Mouse (Mus musculus) midbrain, embryonic 11.5 days (tissue): Measurements from ENCODE around the gene Tekt2. TPM values are rescaled to one million over a fixed set of nuclear protein-coding genes. Genes with fewer than 3 reads are reported as not detected.

ENCODE experiments used
- ATAC-seq: fragments of 200-750 bp; cut with Nextera tagmentation; 2 replicates; pipeline ENCODE4 v1.8.0; 2017; ENCODE audit warnings: moderate TSS enrichment, moderate library complexity; ENCODE audit not compliant: low FRiP score
- DNase-seq: peaks from one replicate; pipeline ENCODE4 v3.0.0; 2015; ENCODE audit warnings: low spot score; ENCODE audit errors: missing footprints
- H3K27ac ChIP-seq: fragments of 300-500 bp; sonication (generic); 2 replicates; pipeline ENCODE4 v1.5.1; 2014; ENCODE audit warnings: low read depth, low read length
- H3K27me3 ChIP-seq: fragments of 300-500 bp; sonication (generic); 2 replicates; pipeline ENCODE4 v1.6.1; 2014; ENCODE audit warnings: mild to moderate bottlenecking, low read length, moderate library complexity, mixed read lengths; ENCODE audit not compliant: control insufficient read depth, insufficient read depth
- H3K36me3 ChIP-seq: fragments of 300-500 bp; sonication (generic); 2 replicates; pipeline ENCODE4 v1.6.1; 2014; ENCODE audit warnings: mild to moderate bottlenecking, low read length, moderate library complexity, mixed read lengths; ENCODE audit not compliant: control insufficient read depth, insufficient read depth
- H3K4me1 ChIP-seq: fragments of 300-500 bp; sonication (generic); 2 replicates; pipeline ENCODE4 v1.6.1; 2014; ENCODE audit warnings: low read length; ENCODE audit not compliant: control insufficient read depth, insufficient read depth
- H3K4me2 ChIP-seq: fragments of 300-500 bp; sonication (generic); 2 replicates; pipeline ENCODE4 v1.6.1; 2014; ENCODE audit warnings: mild to moderate bottlenecking, moderate library complexity
- H3K4me3 ChIP-seq: fragments of 300-500 bp; sonication (generic); 2 replicates; pipeline ENCODE4 v1.5.1; 2014; ENCODE audit warnings: low read depth, low read length
- H3K9ac ChIP-seq: fragments of 300-500 bp; sonication (generic); 2 replicates; pipeline ENCODE4 v1.6.1; 2014; ENCODE audit warnings: low read length
- H3K9me3 ChIP-seq: fragments of 300-500 bp; sonication (generic); 2 replicates; pipeline ENCODE4 v1.6.1; 2016; ENCODE audit warnings: low read length; ENCODE audit not compliant: control insufficient read depth
- WGBS: fragments of 180-500 bp; shearing (Covaris S2); extraction: QIAGEN DNeasy Blood & Tissue Kit; methylation state at CpG from one replicate; pipeline ENCODE4 v1.1.7; 2014; 5-methylcytosine and 5-hydroxymethylcytosine counted together
- polyA plus RNA-seq: library from polyadenylated mRNA; unstranded; fragments of >200 nt; fragmentation: Nextera tagmentation; extraction: Ambion mirVana; gene quantifications from 2 replicates; pipeline ENCODE4 v1.2.1, GENCODE M21; 2014

The Tekt2 gene
- polyA plus RNA-seq, 1 experiment from 2014 or later, result 2.2 TPM

DNA sequence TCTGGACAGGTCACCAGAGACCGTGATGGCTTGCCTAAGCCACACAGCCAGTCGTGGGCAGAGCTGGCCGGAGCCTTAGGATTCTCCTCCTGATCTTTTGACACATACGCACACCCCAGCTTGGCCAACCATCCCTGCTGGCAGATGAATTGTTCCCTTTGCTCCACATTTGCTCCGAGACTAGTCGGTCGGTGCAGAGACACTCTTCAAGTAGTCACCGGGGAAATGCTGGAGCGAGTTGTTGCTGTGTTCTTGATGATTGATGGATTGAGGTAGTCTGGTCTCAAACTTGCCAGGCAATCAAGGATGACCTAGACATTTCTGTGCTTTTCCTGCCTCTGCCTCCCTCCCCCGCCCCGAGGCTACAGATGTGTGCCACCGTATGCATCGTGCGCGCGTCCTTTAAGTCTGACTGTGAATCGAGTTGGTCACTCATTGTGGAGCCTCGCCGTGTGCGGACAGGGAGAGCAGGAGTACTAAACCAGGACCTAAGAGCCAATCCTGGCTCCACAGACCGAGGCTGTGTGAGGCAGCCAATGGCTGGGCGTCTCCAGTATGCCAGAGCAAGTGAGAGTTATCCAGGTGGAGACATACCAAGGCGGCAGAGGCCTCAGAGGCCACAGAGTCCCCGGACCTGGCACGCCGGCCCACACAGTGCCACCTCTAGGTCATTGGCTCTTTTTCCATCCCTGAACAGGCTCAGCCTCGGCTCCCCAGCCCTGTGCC is 23.7 kb downstream of the Tekt2 start:
- WGBS, result 5% methylated on average over 27 of the region's 27 CpGs
- Histone ChIP-seq H3K9me3 (peaks cover 3% of the 10 kb centered on the region; the same call in 1 of the 2 replicates), H3K27ac (no peak overlapping the region), H3K9ac (no peak overlapping the region), H3K4me1 (peaks cover 9% of the 10 kb centered on the region; the same call in 1 of the 2 replicates), H3K4me2 (peak overlapping the region; percentile 21; the same call in 1 of the 2 replicates), H3K27me3 (peaks cover 58% of the 10 kb centered on the region), H3K36me3 (no peaks in the 10 kb centered on the region), H3K4me3 (peak overlapping the region; percentile 10; the same call in 1 of the 2 replicates)
- ATAC-seq, result no peak
- peak; percentile 93 for DNase-seq

DNA sequence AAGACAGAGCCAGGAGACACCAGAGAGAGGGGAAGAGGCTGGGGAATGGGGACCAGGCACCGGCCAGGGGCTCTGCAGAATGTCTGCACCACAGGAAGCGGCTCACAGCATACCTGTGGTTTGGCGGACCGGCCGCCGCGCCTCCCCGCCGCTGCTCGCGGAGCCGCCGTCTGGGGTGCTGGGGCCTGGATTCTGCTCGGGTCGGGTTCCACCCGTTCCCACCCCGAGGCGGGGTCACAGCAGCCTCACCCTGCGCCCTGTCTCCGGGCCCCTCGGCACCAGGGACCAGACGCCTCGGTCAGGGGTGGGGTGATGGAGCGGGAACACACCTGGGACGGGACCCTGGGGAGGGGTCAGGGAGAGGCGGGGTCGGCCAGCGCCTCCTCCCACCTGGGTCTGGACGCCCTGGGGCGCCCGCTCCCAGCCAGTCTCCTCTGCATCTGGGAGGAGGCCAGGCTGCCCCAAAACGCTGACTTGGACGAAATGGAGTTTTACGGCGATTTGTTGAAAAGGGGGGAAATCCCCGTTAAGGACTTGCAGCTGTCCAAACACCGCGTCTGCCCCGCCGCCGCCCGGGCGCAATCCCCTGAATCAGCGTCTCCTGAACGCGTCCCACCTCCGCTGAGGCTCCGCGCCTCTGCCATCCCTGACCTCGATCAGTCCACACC is 24.4 kb downstream of the Tekt2 start:
- Histone ChIP-seq H3K27ac (no peak overlapping the region), H3K4me2 (peak overlapping the region; percentile 21; the same call in 1 of the 2 replicates), H3K9me3 (peaks cover 2% of the 10 kb centered on the region; the same call in 1 of the 2 replicates), H3K27me3 (peaks cover 64% of the 10 kb centered on the region), H3K4me1 (peaks cover 12% of the 10 kb centered on the region; the same call in 1 of the 2 replicates), H3K36me3 (no peaks in the 10 kb centered on the region), H3K9ac (no peak overlapping the region), H3K4me3 (peak overlapping the region; percentile 10)
- WGBS, result 1% methylated on average over 49 of the region's 50 CpGs
- ATAC-seq (no peak), DNase-seq (no peak)

DNA sequence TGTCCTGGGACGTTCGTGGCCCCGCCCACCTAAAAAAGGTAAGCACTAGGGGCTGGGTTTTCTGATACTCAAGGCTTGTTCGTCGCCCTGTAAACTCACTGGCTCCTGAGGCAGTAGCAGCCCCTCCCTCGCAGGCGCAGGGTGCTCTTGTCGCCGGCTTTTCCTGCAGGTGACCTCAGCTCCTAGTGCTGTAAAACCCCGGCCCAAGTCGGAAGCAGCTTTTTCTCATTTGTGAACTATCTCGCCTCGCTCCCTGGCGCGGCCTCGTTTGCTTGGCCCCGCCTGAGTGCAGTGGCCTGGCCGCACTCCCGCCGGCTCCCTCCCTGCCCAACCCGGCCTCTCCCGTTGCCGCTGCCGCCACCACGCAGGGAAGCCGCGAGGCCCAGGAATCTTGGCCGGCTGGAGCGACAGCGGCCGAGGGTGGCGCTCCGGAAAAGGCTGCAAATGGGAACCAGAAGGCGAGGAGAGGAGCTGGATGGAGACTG is 28.8 kb downstream of the Tekt2 start:
- Histone ChIP-seq H3K36me3 (no peaks in the 10 kb centered on the region), H3K27ac (no peak overlapping the region), H3K9me3 (no peaks in the 10 kb centered on the region), H3K4me3 (peak overlapping the region; percentile 26), H3K4me2 (peak overlapping the region; percentile 51), H3K27me3 (peaks cover 52% of the 10 kb centered on the region), H3K4me1 (peaks cover 12% of the 10 kb centered on the region; the same call in 1 of the 2 replicates), H3K9ac (peak overlapping the region; percentile 61)
- peak; percentile 95 for DNase-seq
- ATAC-seq, result no peak
- under 1% methylated on average over 34 of the region's 34 CpGs for WGBS

DNA sequence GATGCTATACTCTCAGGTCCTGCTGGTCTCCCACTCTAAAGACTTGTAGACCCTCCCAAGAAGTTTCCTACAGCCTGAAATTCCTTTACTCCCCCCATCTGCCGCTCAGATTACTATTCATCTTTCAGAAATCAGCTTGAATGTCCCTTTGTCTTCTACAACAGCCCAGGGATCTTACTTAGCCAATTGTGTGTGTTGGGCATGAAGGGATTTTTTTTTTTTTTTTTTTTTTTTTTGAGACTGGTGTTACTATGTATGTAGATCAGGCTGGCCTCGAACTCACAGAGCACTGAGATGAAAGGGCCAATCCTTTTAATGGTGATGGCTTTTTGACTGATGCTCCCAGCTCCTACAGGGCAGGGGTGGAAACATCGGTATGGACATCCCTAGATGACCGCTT is 29.6 kb downstream of the Tekt2 start:
- Histone ChIP-seq H3K4me2 (no peak overlapping the region), H3K27ac (no peak overlapping the region), H3K4me3 (no peak overlapping the region), H3K9me3 (no peaks in the 10 kb centered on the region), H3K4me1 (peaks cover 9% of the 10 kb centered on the region; the same call in 1 of the 2 replicates), H3K27me3 (peaks cover 45% of the 10 kb centered on the region), H3K9ac (no peak overlapping the region), H3K36me3 (no peaks in the 10 kb centered on the region)
- DNase-seq, result no peak
- no peak for ATAC-seq
- 45% methylated on average over 4 of the region's 4 CpGs for WGBS

DNA sequence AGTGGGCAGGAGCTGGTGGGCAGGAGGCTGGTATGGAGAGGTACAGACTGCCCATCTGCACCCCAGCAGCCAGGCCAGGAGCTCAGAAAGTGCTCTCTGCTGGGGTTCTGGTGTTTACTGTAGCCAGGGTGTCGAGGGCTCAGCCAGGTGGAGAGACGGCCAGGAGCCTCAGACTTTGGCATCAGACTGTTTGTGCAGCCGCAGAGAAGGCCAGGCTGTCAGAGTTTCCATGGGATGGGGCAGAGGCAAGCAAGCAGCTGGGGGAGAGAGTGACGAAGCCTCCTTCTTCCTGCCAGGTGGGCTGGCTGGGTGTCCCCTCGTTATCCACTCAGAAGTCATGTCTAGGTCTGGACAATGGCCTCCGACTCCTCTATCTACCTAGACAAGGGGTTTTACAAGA is 30.3 kb downstream of the Tekt2 start:
- no peaks in the 10 kb centered on the region for H3K36me3 ChIP-seq
- no peak overlapping the region for H3K4me2 ChIP-seq
- H3K27ac ChIP-seq, result no peak overlapping the region
- H3K27me3 ChIP-seq, result peaks cover 37% of the 10 kb centered on the region
- peaks cover 7% of the 10 kb centered on the region; the same call in 1 of the 2 replicates for H3K4me1 ChIP-seq
- no peak for ATAC-seq
- 68% methylated on average over 6 of the region's 6 CpGs for WGBS
- H3K9me3 ChIP-seq, result no peaks in the 10 kb centered on the region
- no peak overlapping the region for H3K9ac ChIP-seq
- no peak overlapping the region for H3K4me3 ChIP-seq
- DNase-seq, result no peak

DNA sequence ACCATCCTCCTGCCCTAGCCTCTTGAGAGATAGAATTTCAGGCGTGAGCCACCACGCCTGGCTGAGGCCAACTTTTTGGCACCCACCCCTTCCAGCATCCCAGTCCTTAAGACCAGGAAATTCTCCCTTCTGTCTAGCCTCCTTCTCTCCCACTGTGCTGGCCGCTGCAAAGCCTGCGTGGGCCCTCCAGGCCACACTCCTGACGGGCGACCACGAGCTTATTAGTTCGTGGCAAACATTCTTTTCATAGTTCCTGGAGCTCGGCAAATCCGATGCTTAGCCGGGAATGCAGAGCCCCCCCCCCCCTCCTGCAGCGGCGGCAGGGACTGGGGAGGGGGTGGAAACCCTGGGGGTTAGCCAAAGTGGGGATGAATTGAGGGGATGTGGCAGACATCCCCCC is 34.3 kb downstream of the Tekt2 start:
- H3K4me2 ChIP-seq, result no peak overlapping the region
- ATAC-seq (no peak), DNase-seq (no peak)
- whole genome bisulfite sequencing, result 21% methylated on average over 13 of the region's 13 CpGs
- H3K9me3 ChIP-seq, result no peaks in the 10 kb centered on the region
- H3K4me3 ChIP-seq, result no peak overlapping the region
- no peak overlapping the region for H3K9ac ChIP-seq
- peaks cover 30% of the 10 kb centered on the region for H3K27me3 ChIP-seq
- H3K4me1 ChIP-seq, result peaks cover 7% of the 10 kb centered on the region
- H3K36me3 ChIP-seq, result no peaks in the 10 kb centered on the region
- H3K27ac ChIP-seq, result no peak overlapping the region

DNA sequence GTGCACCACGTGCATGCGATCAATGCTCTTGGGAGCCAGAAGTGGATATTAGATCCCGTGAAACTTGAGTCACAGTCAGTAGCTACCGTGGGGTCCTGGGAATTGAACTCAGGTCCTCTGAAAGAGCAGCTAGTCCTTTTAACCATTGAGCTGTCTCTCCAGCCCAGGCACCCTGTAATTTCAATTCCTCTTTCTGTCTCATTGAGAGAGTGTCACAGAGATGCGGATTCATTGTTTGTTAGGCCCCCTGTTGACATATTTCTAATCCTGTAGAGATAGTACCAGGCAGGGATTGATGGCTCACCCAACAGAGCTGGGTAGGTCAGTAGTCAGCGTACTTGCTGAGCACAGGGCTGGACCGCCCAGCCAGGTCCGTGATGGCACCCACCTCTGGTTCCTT is 35.2 kb downstream of the Tekt2 start:
- no peak for DNase-seq
- H3K4me3 ChIP-seq, result no peak overlapping the region
- peaks cover 32% of the 10 kb centered on the region for H3K27me3 ChIP-seq
- no peak overlapping the region for H3K9ac ChIP-seq
- no peaks in the 10 kb centered on the region for H3K36me3 ChIP-seq
- H3K27ac ChIP-seq, result no peak overlapping the region
- H3K9me3 ChIP-seq, result no peaks in the 10 kb centered on the region
- 83% methylated on average over 8 of the region's 8 CpGs for WGBS
- no peak overlapping the region for H3K4me2 ChIP-seq
- no peak for ATAC-seq
- H3K4me1 ChIP-seq, result peaks cover 7% of the 10 kb centered on the region

DNA sequence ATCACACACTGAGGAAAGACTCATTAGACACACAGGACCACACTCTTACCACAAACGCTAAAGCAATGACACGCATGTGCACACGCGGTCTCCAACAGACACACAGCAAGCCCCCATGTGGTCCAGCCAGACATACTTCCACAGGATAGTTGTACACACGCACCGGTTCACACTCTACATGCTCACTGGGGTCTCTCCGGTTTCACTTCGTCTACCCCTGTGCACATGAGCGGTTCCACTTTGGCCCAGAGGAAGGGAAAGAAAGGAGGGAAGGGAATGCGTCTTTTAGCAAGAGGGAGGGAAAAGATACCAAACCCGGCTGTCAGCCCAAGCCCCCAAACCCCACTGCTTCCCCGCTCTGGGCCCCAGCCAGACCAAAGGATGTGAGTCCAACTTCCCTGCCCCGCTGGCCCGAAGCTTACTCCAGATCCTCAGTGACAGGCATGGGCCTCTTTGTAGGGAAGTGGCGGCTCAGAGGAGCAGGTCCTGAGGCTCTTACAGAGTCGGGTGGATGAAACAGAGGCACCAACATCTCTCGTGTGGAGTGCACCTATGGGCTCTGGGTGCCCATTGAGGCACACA is 37.3 kb downstream of the Tekt2 start:
- peaks cover 32% of the 10 kb centered on the region for H3K27me3 ChIP-seq
- no peak for ATAC-seq

More for the DNA sequence above, 37.3 kb downstream of the Tekt2 start:
- WGBS, result 36% methylated on average over 17 of the region's 17 CpGs
- Histone ChIP-seq H3K4me2 (no peak overlapping the region), H3K4me3 (no peak overlapping the region), H3K4me1 (peaks cover 7% of the 10 kb centered on the region), H3K36me3 (no peaks in the 10 kb centered on the region), H3K27ac (no peak overlapping the region), H3K9ac (no peak overlapping the region), H3K9me3 (no peaks in the 10 kb centered on the region)
- peak; percentile 91 for DNase-seq
